Mouse (Mus musculus) hindbrain, postnatal 0 days (tissue): ENCODE results near the gene Psmb3. TPM values are rescaled to one million over a fixed set of nuclear protein-coding genes. Genes with fewer than 3 reads are reported as not detected.

Source experiments
- ATAC-seq: fragments of 200-750 bp; cut with Nextera tagmentation; 2 replicates; pipeline ENCODE4 v1.8.0; 2017; ENCODE audit warnings: mild to moderate bottlenecking, moderate TSS enrichment, moderate library complexity
- DNase-seq: peaks from one replicate; pipeline ENCODE4 v3.0.0-alpha.2; 2015; ENCODE audit warnings: low spot score
- H3K27ac ChIP-seq: fragments of 300-500 bp; sonication (generic); 2 replicates; pipeline ENCODE4 v1.5.1; 2014; ENCODE audit warnings: mild to moderate bottlenecking
- H3K27me3 ChIP-seq: fragments of 300-500 bp; sonication (generic); 2 replicates; pipeline ENCODE4 v1.6.1; 2014; ENCODE audit warnings: low read length, mixed read lengths; ENCODE audit not compliant: insufficient read depth
- H3K36me3 ChIP-seq: fragments of 300-500 bp; sonication (generic); 2 replicates; pipeline ENCODE4 v1.6.1; 2014; ENCODE audit warnings: low read length, mixed read lengths; ENCODE audit not compliant: insufficient read depth
- H3K4me1 ChIP-seq: fragments of 300-500 bp; sonication (generic); 2 replicates; pipeline ENCODE4 v1.6.1; 2014; ENCODE audit warnings: antibody characterized with exemption, low read length, mixed read lengths; ENCODE audit not compliant: insufficient read depth
- H3K4me2 ChIP-seq: fragments of 300-500 bp; sonication (generic); 2 replicates; pipeline ENCODE4 v1.6.1; 2014; ENCODE audit warnings: low read depth, mild to moderate bottlenecking, low read length, moderate library complexity, mixed read lengths
- H3K4me3 ChIP-seq: fragments of 300-500 bp; sonication (generic); 2 replicates; pipeline ENCODE4 v1.5.1; 2014; ENCODE audit warnings: low read length
- H3K9ac ChIP-seq: fragments of 300-500 bp; sonication (generic); replicated peaks from 2 replicates; pipeline ENCODE4 v1.6.1; 2014; ENCODE audit warnings: mild to moderate bottlenecking, low read length, moderate library complexity, mixed read lengths
- H3K9me3 ChIP-seq: fragments of 300-500 bp; sonication (generic); 2 replicates; pipeline ENCODE4 v1.6.1; 2016; ENCODE audit warnings: low read length, mixed read lengths
- CTCF ChIP-seq: IDR thresholded peaks from 2 replicates; pipeline ENCODE4 v1.5.1; 2016; ENCODE audit warnings: antibody characterized with exemption, control low read depth, low read depth
- microRNA-seq, 2 experiments: library from miRNA; unstranded; fragments of <30 nt; microRNA quantifications; one replicate each; pipeline ENCODE4; 2016
- polyA plus RNA-seq: library from polyadenylated mRNA; unstranded; fragments of >200 nt; fragmentation: Nextera tagmentation; extraction: Ambion mirVana; gene quantifications from 2 replicates; pipeline ENCODE4 v1.2.1, GENCODE M21; 2015
- total RNA-seq: library from RNA; depleted of rRNA; stranded (reverse); fragments of >200 nt; gene quantifications from 2 replicates; pipeline ENCODE4 v1.2.3, GENCODE M21; 2014; rRNA removed

The Psmb3 gene
- total and polyA plus RNA-seq, 2 experiments from 2014 or later, result 498 to 523 TPM

DNA sequence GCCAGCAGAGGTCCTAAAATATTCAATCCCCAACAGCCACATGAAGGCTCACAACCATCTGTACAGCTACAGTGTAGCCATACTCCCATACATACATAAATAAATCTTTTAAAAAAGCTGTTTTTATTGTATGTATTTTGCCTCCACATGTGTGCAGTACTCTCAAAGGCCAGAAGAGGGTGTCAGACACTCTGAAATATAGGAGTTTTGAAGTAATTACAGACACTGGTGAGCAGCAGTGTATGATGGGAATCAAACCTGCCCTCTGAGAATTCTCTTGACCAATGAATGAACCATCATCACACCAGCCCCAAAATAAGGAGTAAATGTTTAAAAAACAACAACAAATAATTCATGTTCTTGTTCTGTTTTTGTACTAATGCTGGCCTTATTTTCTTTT lies 58.4 kb downstream of the Psmb3 start:
- Histone ChIP-seq H3K4me1 (peaks cover 7% of the 10 kb centered on the region), H3K27me3 (no peaks in the 10 kb centered on the region), H3K4me2 (no peak overlapping the region), H3K36me3 (peaks cover 25% of the 10 kb centered on the region), H3K4me3 (no peak overlapping the region), H3K27ac (no peak overlapping the region), H3K9ac (no peak overlapping the region), H3K9me3 (no peaks in the 10 kb centered on the region)
- TF ChIP-seq CTCF, result peak; percentile 51
- no peak for ATAC-seq
- DNase-seq, result peak; percentile 47

Small RNA genes within 50 kb of the gene (microRNA-seq; reads per million reads assigned to microRNA genes)
- gene Gm24158 (0 to 0.18 reads per million in 2 experiments), gene Mir6927 (0 reads per million in 2 experiments), gene Mir8102 (0 reads per million in 2 experiments)

Other genes starting within 250 kb of the Psmb3 start
- gene 4933428G20Rik, start 203.1 kb upstream of the Psmb3 start, total RNA-seq, result 0.43 TPM in 1 of 2 replicates, not detected in the other
- gene 4933428G20Rik, start 203.1 kb upstream of the Psmb3 start, polyA plus RNA-seq, result 0.48 and 1.1 TPM in 2 replicates
- gene Srcin1, start 127.2 kb upstream of the Psmb3 start, total RNA-seq, result 104 and 141 TPM in 2 replicates
- 14.3 and 14.7 TPM in 2 replicates for gene Srcin1, start 127.2 kb upstream of the Psmb3 start, polyA plus RNA-seq
- gene Epop, start 73.7 kb upstream of the Psmb3 start, total RNA-seq, result 11.0 and 12.0 TPM in 2 replicates
- gene Epop, start 73.7 kb upstream of the Psmb3 start, polyA plus RNA-seq, result 2.3 and 2.4 TPM in 2 replicates
- 43.9 and 60.8 TPM in 2 replicates for gene Mllt6, start 40.0 kb upstream of the Psmb3 start, total RNA-seq
- gene Mllt6, start 40.0 kb upstream of the Psmb3 start, polyA plus RNA-seq, result 1.5 and 1.7 TPM in 2 replicates
- gene Cisd3, start 17.6 kb upstream of the Psmb3 start, total RNA-seq, result 21.2 and 24.0 TPM in 2 replicates
- 47.6 and 52.0 TPM in 2 replicates for gene Cisd3, start 17.6 kb upstream of the Psmb3 start, polyA plus RNA-seq
- 11.3 and 18.0 TPM in 2 replicates for gene Pcgf2, start 2.9 kb upstream of the Psmb3 start, total RNA-seq
- gene Pcgf2, start 2.9 kb upstream of the Psmb3 start, polyA plus RNA-seq, result 13.3 and 14.8 TPM in 2 replicates
- gene Pip4k2b, start 41.3 kb downstream of the Psmb3 start, total RNA-seq, result 127 TPM in 2 replicates
- 4.3 and 5.1 TPM in 2 replicates for gene Pip4k2b, start 41.3 kb downstream of the Psmb3 start, polyA plus RNA-seq
- 13.3 and 14.2 TPM in 2 replicates for gene Cwc25, start 63.2 kb downstream of the Psmb3 start, total RNA-seq
- gene Cwc25, start 63.2 kb downstream of the Psmb3 start, polyA plus RNA-seq, result 11.9 and 12.9 TPM in 2 replicates
- not detected in 2 replicates for gene 1700001P01Rik, start 72.5 kb downstream of the Psmb3 start, total RNA-seq
- not detected in 2 replicates for gene 1700001P01Rik, start 72.5 kb downstream of the Psmb3 start, polyA plus RNA-seq
- 124 and 141 TPM in 2 replicates for gene Rpl23, start 79.0 kb downstream of the Psmb3 start, total RNA-seq
- gene Rpl23, start 79.0 kb downstream of the Psmb3 start, polyA plus RNA-seq, result 351 and 362 TPM in 2 replicates
- gene Lasp1, start 95.6 kb downstream of the Psmb3 start, total RNA-seq, result 177 and 187 TPM in 2 replicates
- gene Lasp1, start 95.6 kb downstream of the Psmb3 start, polyA plus RNA-seq, result 121 and 137 TPM in 2 replicates
- gene B230217C12Rik, start 137.4 kb downstream of the Psmb3 start, total RNA-seq, result 29.4 and 30.0 TPM in 2 replicates
- 31.6 and 32.3 TPM in 2 replicates for gene B230217C12Rik, start 137.4 kb downstream of the Psmb3 start, polyA plus RNA-seq
- gene Fbxo47, start 180.8 kb downstream of the Psmb3 start, total RNA-seq, result 0.47 and 1.2 TPM in 2 replicates
- 0.34 and 0.36 TPM in 2 replicates for gene Fbxo47, start 180.8 kb downstream of the Psmb3 start, polyA plus RNA-seq